Mouse (Mus musculus): ENCODE measurements around the gene Armh2.

Gene Armh2

GRCm38 (mm10) chr13:24741028-24741427 lies at the start of gene Armh2:
Gene Armh2, plus strand, starts transcription at chr13:24741232.
- in situ Hi-C loops (cut with MboI), result no loop called here

GRCm38 (mm10) chr13:24693312-24693711 lies 47.7 kb upstream of the Armh2 start:
- in situ Hi-C loops (cut with MboI), result no loop called here

- in situ Hi-C loops (cut with MboI), result no loop called here
Observed at GRCm38 (mm10) chr13:24698746-24699145, 42.3 kb upstream of the Armh2 start.

- in situ Hi-C loops (cut with MboI), result no loop called here
Observed at GRCm38 (mm10) chr13:24702128-24702527, 38.9 kb upstream of the Armh2 start.

GRCm38 (mm10) chr13:24709656-24710396 lies 31.2 kb upstream of the Armh2 start:
- in situ Hi-C loops (cut with MboI), result no loop called here

GRCm38 (mm10) chr13:24710968-24711367 lies 30.1 kb upstream of the Armh2 start:
- in situ Hi-C loops (cut with MboI), result no loop called here

- in situ Hi-C loops (cut with MboI), result no loop called here
Observed at GRCm38 (mm10) chr13:24712581-24713130, 28.4 kb upstream of the Armh2 start.

- in situ Hi-C loops (cut with MboI), result no loop called here
Observed at GRCm38 (mm10) chr13:24713434-24714000, 27.5 kb upstream of the Armh2 start.

GRCm38 (mm10) chr13:24714360-24714885 lies 26.6 kb upstream of the Armh2 start:
- in situ Hi-C loops (cut with MboI), result no loop called here

GRCm38 (mm10) chr13:24715601-24716000 lies 25.4 kb upstream of the Armh2 start:
- in situ Hi-C loops (cut with MboI), result no loop called here

- in situ Hi-C loops (cut with MboI), result no loop called here
Observed at GRCm38 (mm10) chr13:24716441-24716840, 24.6 kb upstream of the Armh2 start.

GRCm38 (mm10) chr13:24717677-24718076 lies 23.4 kb upstream of the Armh2 start:
- in situ Hi-C loops (cut with MboI), result no loop called here

GRCm38 (mm10) chr13:24721502-24721901 lies 19.5 kb upstream of the Armh2 start:
- in situ Hi-C loops (cut with MboI), result no loop called here

- in situ Hi-C loops (cut with MboI), result no loop called here
Observed at GRCm38 (mm10) chr13:24723699-24724394, 17.2 kb upstream of the Armh2 start.

- in situ Hi-C loops (cut with MboI), result no loop called here
Observed at GRCm38 (mm10) chr13:24724395-24724759, 16.7 kb upstream of the Armh2 start.

GRCm38 (mm10) chr13:24729128-24729527 lies 11.9 kb upstream of the Armh2 start:
- in situ Hi-C loops (cut with MboI), result no loop called here

GRCm38 (mm10) chr13:24734502-24734901 lies 6.5 kb upstream of the Armh2 start:
- in situ Hi-C loops (cut with MboI), result no loop called here

GRCm38 (mm10) chr13:24735608-24736131 lies 5.4 kb upstream of the Armh2 start:
- in situ Hi-C loops (cut with MboI), result no loop called here

GRCm38 (mm10) chr13:24747823-24748222 lies 6.8 kb downstream of the Armh2 start:
- in situ Hi-C loops (cut with MboI), result no loop called here

GRCm38 (mm10) chr13:24750807-24751206 lies 9.8 kb downstream of the Armh2 start:
- in situ Hi-C loops (cut with MboI), result no loop called here

GRCm38 (mm10) chr13:24751396-24751795 lies 10.4 kb downstream of the Armh2 start:
- in situ Hi-C loops (cut with MboI), result no loop called here

- in situ Hi-C loops (cut with MboI), result no loop called here
Observed at GRCm38 (mm10) chr13:24756756-24757155, 15.7 kb downstream of the Armh2 start.

All from mature B cell (primary cell).